Mouse (Mus musculus): ENCODE results near the gene Gpr35. TPM values are rescaled to one million over a fixed set of nuclear protein-coding genes. Genes with fewer than 3 reads are reported as not detected.
A peak's percentile ranks its signal among the peaks of the same experiment; 100 is the strongest.

Gene Gpr35
- polyA plus RNA-seq, 1 experiment from 2014 or later = 0.62 TPM

DNA sequence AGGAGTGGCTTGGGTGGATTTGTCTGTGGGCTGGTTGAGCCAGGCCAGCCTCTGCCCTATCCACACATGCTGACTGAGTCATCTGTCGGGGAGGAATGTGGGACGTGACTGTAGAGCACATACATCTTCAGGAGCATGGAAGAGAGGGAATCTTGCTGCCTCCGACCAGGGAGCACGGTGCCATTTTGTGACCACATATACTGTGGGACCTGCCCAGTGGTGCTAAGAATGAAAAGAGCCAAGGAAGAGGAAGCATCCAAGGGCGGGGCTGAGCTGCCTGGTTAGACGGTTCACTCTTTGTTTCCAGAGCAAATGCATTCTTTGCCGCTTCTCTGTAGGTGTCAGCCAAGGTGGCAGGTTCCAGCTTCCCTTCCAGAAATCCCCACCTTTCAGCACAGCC lies 28.0 kb downstream of the Gpr35 start:
- H3K9ac ChIP-seq (replicated peaks; ENCODE audit: low read length) = no peak overlapping the region
- no peaks in the 10 kb centered on the region for H3K36me3 ChIP-seq (ENCODE audit: insufficient read depth, low read length)
- H3K27ac ChIP-seq (ENCODE audit: low read length) = no peak overlapping the region
- peaks cover 6% of the 10 kb centered on the region; the same call in 1 of the 2 replicates for H3K4me1 ChIP-seq (ENCODE audit: insufficient read depth, low read length)
- ATAC-seq (ENCODE audit: low FRiP score, low TSS enrichment) = no peak
- no peaks in the 10 kb centered on the region for H3K27me3 ChIP-seq (ENCODE audit: insufficient read depth, low read length)
- 47% methylated on average over 7 of the region's 7 CpGs for WGBS
- no peak overlapping the region for H3K4me2 ChIP-seq (replicated peaks; ENCODE audit: low read depth, low read length)
- no peaks in the 10 kb centered on the region for H3K9me3 ChIP-seq (ENCODE audit: low read length)
- H3K4me3 ChIP-seq (ENCODE audit: low read length) = no peak overlapping the region

DNA sequence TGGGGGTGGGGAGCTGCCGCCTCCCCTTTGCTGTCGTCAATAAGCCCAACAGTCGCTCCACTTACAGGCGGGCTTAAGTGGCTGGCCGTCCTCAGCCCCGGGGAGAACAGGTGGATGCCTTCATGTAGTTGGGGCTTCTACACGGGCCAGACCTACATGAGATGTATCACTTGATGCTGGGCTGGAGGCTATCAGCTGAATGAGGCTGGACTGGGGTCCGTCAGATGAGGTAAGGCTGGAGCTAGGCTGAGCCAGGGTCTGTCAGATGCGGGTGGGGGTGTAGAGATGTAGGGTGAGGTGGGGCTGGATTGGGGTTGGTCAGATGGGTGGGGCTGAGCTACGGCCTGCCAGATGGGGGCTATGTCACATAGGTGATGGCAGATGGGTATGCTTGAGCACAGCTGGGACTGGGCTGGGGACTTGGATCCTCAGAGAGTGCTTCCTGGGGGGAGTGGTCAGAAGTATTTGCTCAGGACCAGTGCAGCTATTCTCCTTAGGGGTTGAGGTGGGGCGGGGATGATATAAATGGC lies 28.5 kb downstream of the Gpr35 start:
- Histone ChIP-seq H3K4me2 (replicated peaks; ENCODE audit: low read depth, low read length) (no peak overlapping the region), H3K27ac (ENCODE audit: low read length) (no peak overlapping the region), H3K4me3 (ENCODE audit: low read length) (no peak overlapping the region), H3K36me3 (ENCODE audit: insufficient read depth, low read length) (no peaks in the 10 kb centered on the region), H3K4me1 (ENCODE audit: insufficient read depth, low read length) (peaks cover 6% of the 10 kb centered on the region; the same call in 1 of the 2 replicates), H3K9ac (replicated peaks; ENCODE audit: low read length) (no peak overlapping the region), H3K27me3 (ENCODE audit: insufficient read depth, low read length) (no peaks in the 10 kb centered on the region), H3K9me3 (ENCODE audit: low read length) (no peaks in the 10 kb centered on the region)
- ATAC-seq (ENCODE audit: low FRiP score, low TSS enrichment) = no peak
- WGBS = 23% methylated on average over 11 of the region's 11 CpGs

DNA sequence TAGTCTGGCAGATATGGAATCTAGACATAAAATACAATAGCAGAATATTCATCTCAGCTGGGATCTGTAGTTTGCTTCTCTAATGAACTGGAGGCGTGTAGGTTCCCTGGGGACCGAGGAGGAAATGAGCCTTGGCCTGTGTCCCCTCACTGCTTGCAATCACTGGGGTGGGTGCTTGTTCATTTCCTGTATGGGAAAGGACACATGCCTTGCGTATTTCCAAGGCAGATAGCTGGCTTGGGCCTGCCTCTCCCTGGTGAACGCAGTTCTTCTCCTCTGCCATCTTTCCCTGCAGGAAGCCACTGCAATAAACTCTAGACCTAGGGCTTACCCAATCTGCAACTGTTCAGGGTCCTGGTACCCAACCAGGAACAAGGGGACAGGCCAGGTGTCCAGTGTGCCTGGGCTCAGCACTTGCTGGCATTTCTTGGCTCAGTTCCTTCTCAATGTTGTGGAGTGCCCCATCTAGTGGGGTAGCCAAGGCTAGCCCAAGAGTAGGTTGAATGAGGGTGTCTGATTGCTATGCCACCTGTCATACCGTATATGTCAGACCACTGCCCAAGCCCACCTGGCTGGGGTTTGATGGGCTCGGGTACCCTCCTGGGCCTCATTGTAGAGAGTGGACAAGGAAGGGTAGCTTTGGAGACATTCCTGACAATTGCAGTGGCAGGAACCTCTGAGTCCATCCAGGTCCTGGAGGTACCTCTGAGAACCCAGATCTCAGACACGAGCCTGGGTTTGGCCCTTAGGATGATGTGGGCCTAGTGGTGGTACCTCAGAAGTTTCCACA lies 30.6 kb downstream of the Gpr35 start:
- Histone ChIP-seq H3K36me3 (ENCODE audit: insufficient read depth, low read length) (no peaks in the 10 kb centered on the region), H3K27ac (ENCODE audit: low read length) (peak overlapping the region; percentile 35), H3K4me1 (ENCODE audit: insufficient read depth, low read length) (peaks cover 6% of the 10 kb centered on the region; the same call in 1 of the 2 replicates), H3K27me3 (ENCODE audit: insufficient read depth, low read length) (no peaks in the 10 kb centered on the region), H3K9me3 (ENCODE audit: low read length) (no peaks in the 10 kb centered on the region), H3K4me3 (ENCODE audit: low read length) (no peak overlapping the region), H3K4me2 (replicated peaks; ENCODE audit: low read depth, low read length) (no peak overlapping the region), H3K9ac (replicated peaks; ENCODE audit: low read length) (no peak overlapping the region)
- 65% methylated on average over 7 of the region's 7 CpGs for WGBS
- peak; percentile 33; the same call in 1 of the 2 replicates for ATAC-seq (ENCODE audit: low FRiP score, low TSS enrichment)

DNA sequence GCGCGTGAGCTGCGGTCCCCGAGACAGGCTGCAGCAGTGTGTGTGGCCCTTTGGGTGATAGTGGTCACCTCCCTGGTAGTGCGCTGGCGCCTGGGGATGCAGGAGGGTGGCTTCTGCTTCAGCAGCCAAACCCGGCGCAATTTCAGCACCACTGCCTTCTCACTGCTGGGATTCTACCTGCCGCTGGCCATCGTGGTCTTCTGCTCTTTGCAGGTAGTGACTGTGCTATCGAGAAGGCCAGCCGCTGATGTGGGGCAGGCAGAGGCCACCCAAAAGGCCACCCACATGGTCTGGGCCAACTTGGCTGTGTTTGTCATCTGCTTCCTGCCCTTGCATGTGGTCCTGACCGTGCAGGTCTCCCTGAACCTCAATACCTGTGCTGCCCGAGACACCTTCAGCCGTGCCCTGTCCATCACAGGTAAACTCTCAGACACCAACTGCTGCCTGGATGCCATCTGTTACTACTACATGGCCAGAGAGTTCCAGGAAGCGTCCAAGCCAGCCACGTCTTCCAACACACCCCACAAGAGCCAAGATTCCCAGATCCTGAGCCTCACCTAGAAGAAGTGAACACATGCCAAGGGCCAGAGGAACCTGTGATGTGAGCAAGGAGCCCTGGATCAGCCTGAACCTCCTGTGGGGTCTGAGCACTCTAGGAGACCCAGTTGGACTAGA lies 32.4 kb downstream of the Gpr35 start:
- no peak for ATAC-seq (ENCODE audit: low FRiP score, low TSS enrichment)
- H3K4me1 ChIP-seq (ENCODE audit: insufficient read depth, low read length) = peaks cover 6% of the 10 kb centered on the region; the same call in 1 of the 2 replicates
- no peaks in the 10 kb centered on the region for H3K36me3 ChIP-seq (ENCODE audit: insufficient read depth, low read length)
- no peak overlapping the region for H3K9ac ChIP-seq (replicated peaks; ENCODE audit: low read length)
- H3K27me3 ChIP-seq (ENCODE audit: insufficient read depth, low read length) = no peaks in the 10 kb centered on the region
- H3K9me3 ChIP-seq (ENCODE audit: low read length) = no peaks in the 10 kb centered on the region
- 92% methylated on average over 17 of the region's 17 CpGs for WGBS
- no peak overlapping the region for H3K4me2 ChIP-seq (replicated peaks; ENCODE audit: low read depth, low read length)
- no peak overlapping the region for H3K27ac ChIP-seq (ENCODE audit: low read length)
- no peak overlapping the region for H3K4me3 ChIP-seq (ENCODE audit: low read length)

DNA sequence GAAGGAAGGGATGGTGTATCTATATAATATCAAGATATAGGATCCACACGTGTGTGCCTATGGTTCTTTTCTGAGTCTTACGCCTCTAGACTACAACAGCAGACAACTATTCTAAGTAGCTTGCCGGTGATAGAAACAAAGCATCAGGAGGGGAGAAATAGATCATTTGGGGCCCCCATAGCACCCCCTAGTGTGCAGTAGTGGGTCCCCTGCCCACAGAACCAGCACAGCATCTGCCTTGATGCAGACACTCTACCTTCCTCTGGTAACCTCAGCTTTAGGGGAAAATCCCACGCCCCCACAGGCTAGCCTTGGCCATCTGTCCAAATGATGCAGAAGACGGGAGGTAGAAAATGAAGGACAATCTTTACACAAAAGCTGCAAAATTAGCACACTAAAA lies 34.3 kb downstream of the Gpr35 start:
- 88% methylated on average over 5 of the region's 5 CpGs for WGBS
- no peak for ATAC-seq (ENCODE audit: low FRiP score, low TSS enrichment)

DNA sequence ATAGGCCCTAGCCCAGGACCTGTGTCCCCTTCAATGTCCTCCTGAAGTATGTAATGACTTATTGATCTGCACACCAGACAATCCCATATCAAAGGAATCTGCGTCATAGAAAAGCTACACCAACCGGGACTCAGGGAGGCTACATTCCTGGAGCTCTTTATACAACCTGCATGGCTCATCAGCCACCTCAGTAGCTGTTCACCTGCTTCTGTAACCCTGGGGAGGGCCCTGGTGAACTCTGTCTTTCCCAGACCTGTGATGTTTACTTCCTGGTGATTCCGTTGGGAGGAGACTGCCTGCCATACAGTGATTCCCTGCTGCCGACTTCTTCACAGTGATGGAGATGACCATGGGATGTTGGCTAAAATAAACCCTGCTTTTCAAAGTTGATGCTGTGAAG lies 38.2 kb downstream of the Gpr35 start:
- H3K9me3 ChIP-seq (ENCODE audit: low read length) = no peaks in the 10 kb centered on the region
- no peak overlapping the region for H3K9ac ChIP-seq (replicated peaks; ENCODE audit: low read length)
- no peak overlapping the region for H3K27ac ChIP-seq (ENCODE audit: low read length)
- no peak for ATAC-seq (ENCODE audit: low FRiP score, low TSS enrichment)
- no peaks in the 10 kb centered on the region for H3K36me3 ChIP-seq (ENCODE audit: insufficient read depth, low read length)
- H3K4me2 ChIP-seq (replicated peaks; ENCODE audit: low read depth, low read length) = no peak overlapping the region
- H3K4me1 ChIP-seq (ENCODE audit: insufficient read depth, low read length) = no peaks in the 10 kb centered on the region
- H3K4me3 ChIP-seq (ENCODE audit: low read length) = no peak overlapping the region
- H3K27me3 ChIP-seq (ENCODE audit: insufficient read depth, low read length) = no peaks in the 10 kb centered on the region
- WGBS = 72% methylated on average over 4 of the region's 4 CpGs

More for the DNA sequence above, 34.3 kb downstream of the Gpr35 start:
- Histone ChIP-seq H3K27me3 (ENCODE audit: insufficient read depth, low read length) (no peaks in the 10 kb centered on the region), H3K4me1 (ENCODE audit: insufficient read depth, low read length) (no peaks in the 10 kb centered on the region), H3K36me3 (ENCODE audit: insufficient read depth, low read length) (no peaks in the 10 kb centered on the region), H3K4me2 (replicated peaks; ENCODE audit: low read depth, low read length) (no peak overlapping the region), H3K27ac (ENCODE audit: low read length) (no peak overlapping the region), H3K9ac (replicated peaks; ENCODE audit: low read length) (no peak overlapping the region), H3K4me3 (ENCODE audit: low read length) (no peak overlapping the region), H3K9me3 (ENCODE audit: low read length) (no peaks in the 10 kb centered on the region)

DNA sequence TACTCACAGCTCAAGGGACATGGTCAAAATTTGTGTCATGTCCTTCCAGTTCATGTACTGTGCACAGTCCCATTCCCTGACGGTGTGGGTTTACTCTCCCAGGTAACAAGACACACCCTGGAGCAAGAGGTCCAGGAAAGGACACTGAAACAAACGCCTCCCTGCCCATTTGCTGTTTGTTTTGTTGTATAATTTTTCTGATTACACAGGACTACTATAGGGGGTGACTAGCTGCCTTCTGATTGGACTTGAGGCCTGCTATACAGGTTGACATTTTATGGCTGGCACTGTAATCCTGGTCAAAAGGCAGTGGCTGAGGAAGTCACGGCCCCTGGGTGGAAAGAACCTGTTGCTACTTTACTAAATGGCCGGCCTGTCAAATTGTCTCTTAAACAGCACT lies 39.2 kb downstream of the Gpr35 start:
- no peaks in the 10 kb centered on the region for H3K9me3 ChIP-seq (ENCODE audit: low read length)
- H3K4me3 ChIP-seq (ENCODE audit: low read length) = no peak overlapping the region
- no peak overlapping the region for H3K9ac ChIP-seq (replicated peaks; ENCODE audit: low read length)
- no peak for ATAC-seq (ENCODE audit: low FRiP score, low TSS enrichment)
- 42% methylated on average over 4 of the region's 4 CpGs for WGBS
- H3K27me3 ChIP-seq (ENCODE audit: insufficient read depth, low read length) = no peaks in the 10 kb centered on the region
- H3K4me1 ChIP-seq (ENCODE audit: insufficient read depth, low read length) = no peaks in the 10 kb centered on the region
- no peak overlapping the region for H3K27ac ChIP-seq (ENCODE audit: low read length)
- no peaks in the 10 kb centered on the region for H3K36me3 ChIP-seq (ENCODE audit: insufficient read depth, low read length)
- H3K4me2 ChIP-seq (replicated peaks; ENCODE audit: low read depth, low read length) = no peak overlapping the region

DNA sequence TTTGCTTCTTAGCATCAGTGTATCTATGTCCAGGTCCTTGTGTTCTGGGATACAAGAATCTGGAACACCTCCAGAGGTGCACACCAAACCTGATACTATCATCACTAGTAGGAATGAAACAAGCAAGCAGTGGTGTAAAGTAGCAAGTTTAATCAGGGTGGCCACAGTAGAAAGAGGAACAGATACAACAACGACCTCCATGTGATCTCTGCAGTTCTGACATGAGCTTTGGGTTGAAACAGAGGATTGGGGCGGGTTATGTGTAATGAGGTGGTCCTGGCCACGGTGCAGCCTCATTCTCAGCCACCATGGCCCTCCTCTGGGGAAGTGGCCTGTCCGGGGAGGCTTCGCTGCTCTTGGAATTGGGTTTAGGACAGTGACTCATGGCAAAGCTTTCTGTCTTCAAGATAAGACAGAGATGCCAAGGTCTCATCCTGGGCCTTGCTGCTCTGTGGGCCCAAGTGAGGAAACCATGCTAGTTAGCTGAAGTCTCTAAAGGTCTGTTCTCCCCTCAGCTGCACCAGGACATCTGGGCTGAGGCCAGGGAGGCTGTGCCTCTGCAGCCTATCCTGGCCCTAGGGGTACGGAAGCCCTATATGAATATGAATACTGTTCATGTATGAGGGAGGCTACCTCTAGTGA lies 41.7 kb downstream of the Gpr35 start:
- no peaks in the 10 kb centered on the region for H3K9me3 ChIP-seq (ENCODE audit: low read length)
- ATAC-seq (ENCODE audit: low FRiP score, low TSS enrichment) = no peak
- 84% methylated on average over 6 of the region's 6 CpGs for WGBS
- H3K4me1 ChIP-seq (ENCODE audit: insufficient read depth, low read length) = no peaks in the 10 kb centered on the region
- no peaks in the 10 kb centered on the region for H3K27me3 ChIP-seq (ENCODE audit: insufficient read depth, low read length)
- no peak overlapping the region for H3K4me2 ChIP-seq (replicated peaks; ENCODE audit: low read depth, low read length)
- no peak overlapping the region for H3K9ac ChIP-seq (replicated peaks; ENCODE audit: low read length)
- H3K27ac ChIP-seq (ENCODE audit: low read length) = no peak overlapping the region
- H3K4me3 ChIP-seq (ENCODE audit: low read length) = no peak overlapping the region
- no peaks in the 10 kb centered on the region for H3K36me3 ChIP-seq (ENCODE audit: insufficient read depth, low read length)

DNA sequence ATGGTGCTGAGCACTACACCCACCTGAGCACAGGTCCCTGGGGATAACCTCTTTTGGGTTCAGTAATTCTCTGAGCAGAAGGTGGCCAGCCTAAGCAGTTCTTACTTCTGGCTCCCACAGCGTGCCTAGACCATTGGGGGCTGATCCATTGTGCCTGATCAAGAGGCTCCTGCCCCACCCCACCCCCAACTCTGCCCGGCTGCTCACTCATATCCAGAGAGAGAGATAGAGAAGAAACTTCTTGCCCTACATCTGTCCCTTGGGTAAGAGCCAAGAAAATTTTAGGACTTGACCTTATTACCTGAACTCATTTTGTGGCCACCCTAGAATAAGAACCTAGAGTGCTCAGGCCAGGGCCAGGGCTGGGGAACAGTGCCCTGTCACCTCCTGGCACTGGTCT lies 42.2 kb downstream of the Gpr35 start:
- WGBS = 76% methylated on average over 2 of the region's 2 CpGs
- Histone ChIP-seq H3K36me3 (ENCODE audit: insufficient read depth, low read length) (no peaks in the 10 kb centered on the region), H3K27ac (ENCODE audit: low read length) (no peak overlapping the region), H3K4me3 (ENCODE audit: low read length) (no peak overlapping the region), H3K4me2 (replicated peaks; ENCODE audit: low read depth, low read length) (no peak overlapping the region), H3K4me1 (ENCODE audit: insufficient read depth, low read length) (no peaks in the 10 kb centered on the region), H3K9ac (replicated peaks; ENCODE audit: low read length) (no peak overlapping the region), H3K27me3 (ENCODE audit: insufficient read depth, low read length) (no peaks in the 10 kb centered on the region), H3K9me3 (ENCODE audit: low read length) (no peaks in the 10 kb centered on the region)
- ATAC-seq (ENCODE audit: low FRiP score, low TSS enrichment) = no peak; the same call in 1 of the 2 replicates
